Mouse (Mus musculus) CD4-positive helper T cell, adult 2 months (primary cell): ENCODE measurements around the gene Tsn.

Source experiments
- DNase-seq: peaks from one replicate; pipeline ENCODE4 v3.0.0-alpha.2; 2012; ENCODE audit warnings: low read depth, missing footprints, low spot score

Gene Tsn

GRCm38 (mm10) chr1:118311622-118312326 is at the start of gene Tsn:
Gene Tsn, minus strand, starts transcription at chr1:118311739.
- DNase-seq: peak; percentile 6

GRCm38 (mm10) chr1:118359071-118359761 is 47.7 kb upstream of the Tsn start:
- no peak for DNase-seq

- no peak for DNase-seq
Measured at GRCm38 (mm10) chr1:118349922-118350321, 38.4 kb upstream of the Tsn start.

- DNase-seq: no peak
Measured at GRCm38 (mm10) chr1:118343649-118344435, 32.3 kb upstream of the Tsn start.

GRCm38 (mm10) chr1:118337921-118338320 is 26.4 kb upstream of the Tsn start:
- DNase-seq: no peak

- peak; percentile 36 for DNase-seq
Measured at GRCm38 (mm10) chr1:118335847-118336246, 24.3 kb upstream of the Tsn start.

- no peak for DNase-seq
Measured at GRCm38 (mm10) chr1:118334749-118335713, 23.5 kb upstream of the Tsn start.

- peak; percentile 95 for DNase-seq
Measured at GRCm38 (mm10) chr1:118321661-118322201, 10.2 kb upstream of the Tsn start, which contains the start of gene Nifk. Gene Nifk, plus strand, starts transcription at chr1:118321839.

- peak; percentile 47 for DNase-seq
Measured at GRCm38 (mm10) chr1:118320696-118321095, 9.2 kb upstream of the Tsn start.

- peak; percentile 88 for DNase-seq
Measured at GRCm38 (mm10) chr1:118310780-118311621, 538 bp downstream of the Tsn start.

- no peak for DNase-seq
Measured at GRCm38 (mm10) chr1:118297719-118298118, 13.8 kb downstream of the Tsn start.

GRCm38 (mm10) chr1:118296673-118297072 is 14.9 kb downstream of the Tsn start:
- DNase-seq: no peak

GRCm38 (mm10) chr1:118294826-118295225 is 16.7 kb downstream of the Tsn start:
- DNase-seq: no peak

GRCm38 (mm10) chr1:118294192-118294591 is 17.3 kb downstream of the Tsn start:
- DNase-seq: no peak

- DNase-seq: no peak
Measured at GRCm38 (mm10) chr1:118292291-118292690, 19.2 kb downstream of the Tsn start.

GRCm38 (mm10) chr1:118275139-118275538 is 36.4 kb downstream of the Tsn start:
- DNase-seq: no peak

GRCm38 (mm10) chr1:118251931-118252330 is 59.6 kb downstream of the Tsn start:
- DNase-seq: no peak
